Mouse (Mus musculus): ENCODE results near the gene B4galt2.

Gene B4galt2

DNA sequence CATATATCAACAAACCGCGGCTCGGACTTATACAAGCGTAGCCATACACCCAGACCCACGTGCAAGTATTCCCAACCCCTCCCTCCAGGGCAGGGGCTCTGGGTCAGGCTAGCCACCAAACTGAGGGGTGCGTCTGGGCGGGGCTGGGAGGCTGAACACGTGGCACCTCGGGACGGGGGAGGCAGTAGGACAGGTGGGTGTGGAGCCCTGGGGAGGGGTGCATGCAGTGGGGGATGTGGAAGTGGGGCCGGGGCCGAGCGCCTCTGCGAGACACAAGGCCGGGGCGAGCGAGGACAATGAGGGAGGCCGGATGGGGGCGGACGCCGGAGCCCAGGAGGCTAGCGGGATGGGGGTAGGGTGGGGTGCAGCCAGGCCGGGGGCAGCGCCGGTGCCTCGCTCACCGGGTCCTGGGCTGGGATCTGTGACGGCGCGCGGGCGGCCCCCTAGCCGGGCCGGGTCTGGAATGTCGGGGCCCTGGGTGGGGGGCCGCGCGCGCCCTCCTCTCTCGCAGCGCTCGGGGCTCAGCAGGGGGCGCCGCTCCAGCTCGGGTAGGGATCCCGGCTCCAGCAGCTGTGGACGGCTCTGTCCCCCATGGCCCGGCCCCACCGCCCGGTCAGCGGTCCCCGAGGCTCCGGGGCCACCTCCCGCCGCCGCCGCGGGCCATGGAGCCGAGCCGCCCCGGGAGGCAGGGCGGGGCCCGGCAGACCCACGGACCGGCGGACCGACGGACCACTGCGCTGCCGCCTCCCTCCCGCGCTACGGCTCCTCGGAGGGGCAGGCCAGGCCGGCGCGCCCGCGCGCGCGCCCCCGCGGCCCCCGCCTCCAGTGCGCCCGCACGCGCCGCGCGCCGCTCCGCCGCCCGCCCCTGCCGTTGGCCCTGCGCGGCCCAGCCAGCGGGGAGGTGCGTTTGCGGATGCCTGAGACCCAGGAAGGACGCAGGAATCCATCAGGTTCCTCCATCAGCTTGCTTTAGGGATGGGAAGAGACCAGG, at the start of gene B4galt2:
Gene B4galt2, minus strand, starts transcription at position 787 of the 991 bp plus-strand sequence.
- peak; percentile 85 for DNase-seq (ENCODE audit: low read depth)

DNA sequence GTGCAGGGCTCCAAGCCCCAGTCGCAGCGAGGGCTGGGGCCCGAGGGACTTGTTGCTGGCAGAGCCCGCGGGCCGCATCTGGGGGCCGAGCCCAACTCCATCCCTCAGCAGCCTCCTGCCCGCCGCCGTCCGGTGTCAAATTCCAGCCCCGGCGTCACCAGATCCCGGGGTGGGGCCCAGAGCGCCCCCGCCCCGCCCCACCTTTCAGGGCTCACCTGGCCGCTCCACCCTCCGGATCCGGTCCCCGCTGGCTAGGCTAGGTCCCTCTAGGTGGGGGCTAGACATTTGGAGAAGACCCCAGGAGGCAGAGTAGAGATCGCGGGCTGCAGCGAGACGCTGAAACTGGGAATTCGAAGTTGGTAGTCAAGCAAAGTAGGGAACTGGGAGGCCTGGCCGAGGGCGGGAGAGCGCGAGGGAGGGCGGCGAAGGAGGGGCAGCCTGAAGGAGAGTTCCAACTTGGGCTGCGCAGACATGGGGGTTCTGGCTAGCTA, 46.1 kb upstream of the B4galt2 start, which contains the start of gene Artn:
Gene Artn, minus strand, starts transcription at position 373 of the 491 bp plus-strand sequence.
- no peak for DNase-seq (ENCODE audit: low read depth)

DNA sequence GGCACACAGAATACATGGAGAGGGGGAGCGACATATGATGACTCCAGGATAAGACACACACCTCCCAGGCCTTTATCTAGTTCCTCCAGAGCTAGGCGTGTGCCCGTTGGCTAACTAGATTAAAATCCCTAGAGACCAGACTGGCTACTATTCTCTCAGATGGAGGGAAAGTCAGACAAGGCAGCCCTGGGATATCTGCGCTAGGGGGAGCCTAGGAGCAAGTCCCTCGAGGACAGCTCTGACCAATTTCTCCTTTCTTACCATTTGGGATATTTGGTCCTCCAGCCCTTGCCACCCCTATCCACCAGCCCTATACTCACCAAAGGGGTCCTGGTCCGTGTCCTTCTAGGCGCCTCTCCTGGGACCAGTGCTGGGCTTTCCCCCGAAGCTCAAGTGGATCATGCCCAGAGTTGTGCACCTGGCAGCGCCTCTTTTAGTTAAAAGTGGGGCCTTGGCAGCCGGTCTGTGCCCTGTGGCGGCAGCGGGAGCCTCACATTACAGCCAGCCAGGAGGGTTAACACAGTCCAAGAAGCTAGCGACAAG, 45.5 kb upstream of the B4galt2 start:
- peak; percentile 81 for DNase-seq (ENCODE audit: low read depth)

DNA sequence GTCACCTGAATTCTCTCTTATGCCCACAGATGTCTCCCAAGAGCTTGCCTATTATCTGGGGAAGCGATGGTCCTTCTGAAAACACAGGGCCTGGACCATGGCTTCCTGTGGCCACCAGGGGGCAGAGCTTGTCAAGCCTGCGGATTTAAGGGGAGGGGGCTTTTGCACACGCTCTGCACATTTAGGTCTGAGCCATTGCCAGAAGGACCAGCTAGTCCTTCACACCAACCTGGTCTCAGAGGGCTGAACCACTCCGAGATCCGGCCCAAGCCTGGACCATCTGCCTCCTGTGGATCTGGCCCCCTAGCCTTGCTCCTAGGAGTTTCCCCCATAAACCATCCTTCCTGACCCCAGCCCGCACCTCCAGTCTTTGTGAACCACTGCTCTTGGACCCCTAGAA, 44.9 kb upstream of the B4galt2 start:
- peak; percentile 55 for DNase-seq (ENCODE audit: low read depth)

DNA sequence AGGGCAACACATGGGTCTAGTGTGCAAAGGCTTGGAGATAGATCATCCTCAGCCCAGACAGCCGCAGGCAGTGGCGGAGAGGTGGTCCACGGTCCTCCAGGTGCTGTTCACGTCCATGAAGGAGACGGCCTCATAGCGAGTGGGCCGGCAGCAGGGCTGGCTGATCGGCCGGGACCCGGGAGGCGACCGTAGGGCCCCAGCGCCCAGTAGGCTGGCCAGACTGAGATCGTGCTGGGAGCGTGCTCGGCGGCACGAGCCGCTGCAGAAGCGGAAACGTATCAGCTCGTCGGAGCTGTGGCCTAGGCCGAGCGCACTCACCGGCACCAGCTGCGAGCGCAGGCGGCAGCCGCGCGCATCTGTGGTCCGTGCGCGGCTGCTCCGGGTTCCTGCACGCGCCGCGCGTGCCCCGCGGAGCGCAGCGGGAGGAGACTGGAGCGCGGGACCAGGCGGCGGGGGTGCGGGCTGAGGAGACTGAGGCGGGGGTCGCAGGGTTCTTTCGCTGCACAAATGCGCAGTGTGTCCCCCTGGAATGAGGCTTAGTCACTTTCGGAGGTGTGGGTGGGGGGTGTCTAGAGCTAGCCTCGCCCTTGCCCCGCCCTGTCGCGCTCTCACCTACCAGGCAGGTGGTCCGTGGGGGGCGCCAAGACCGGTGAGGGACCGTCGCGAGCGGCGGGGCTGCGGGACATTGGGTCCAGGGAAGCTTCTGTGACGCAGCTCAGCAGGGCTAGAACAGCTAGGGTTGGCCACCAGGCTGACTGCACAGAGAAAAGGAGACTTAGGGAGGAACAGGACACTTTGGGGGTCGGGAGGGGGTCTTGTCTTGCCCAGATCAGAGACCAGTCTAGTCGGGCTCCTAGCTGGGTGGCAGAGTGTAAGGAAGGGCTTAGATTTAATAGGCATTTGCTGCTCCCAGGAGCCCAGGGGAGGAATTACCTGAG, 43.5 kb upstream of the B4galt2 start:
- no peak for DNase-seq (ENCODE audit: low read depth)

DNA sequence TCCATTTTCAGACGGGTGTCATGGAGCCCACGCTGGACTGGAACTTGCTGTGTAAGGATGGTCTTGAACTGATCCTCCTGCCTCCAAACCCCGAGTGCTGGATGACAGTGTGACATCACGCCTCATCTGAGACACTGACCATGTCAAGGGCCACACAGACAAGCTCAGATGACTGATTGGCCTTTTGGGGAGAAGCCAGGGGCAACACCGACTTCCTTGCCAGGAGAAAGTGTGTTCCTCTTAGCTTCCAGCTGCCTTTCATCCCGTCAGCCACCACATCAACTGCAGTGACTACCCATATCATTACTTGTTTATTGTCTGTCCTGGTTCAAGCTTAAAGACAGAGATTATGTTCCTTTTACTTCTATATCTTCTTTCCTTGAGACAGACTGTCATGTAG, 41.6 kb upstream of the B4galt2 start:
- no peak for DNase-seq (ENCODE audit: low read depth)

DNA sequence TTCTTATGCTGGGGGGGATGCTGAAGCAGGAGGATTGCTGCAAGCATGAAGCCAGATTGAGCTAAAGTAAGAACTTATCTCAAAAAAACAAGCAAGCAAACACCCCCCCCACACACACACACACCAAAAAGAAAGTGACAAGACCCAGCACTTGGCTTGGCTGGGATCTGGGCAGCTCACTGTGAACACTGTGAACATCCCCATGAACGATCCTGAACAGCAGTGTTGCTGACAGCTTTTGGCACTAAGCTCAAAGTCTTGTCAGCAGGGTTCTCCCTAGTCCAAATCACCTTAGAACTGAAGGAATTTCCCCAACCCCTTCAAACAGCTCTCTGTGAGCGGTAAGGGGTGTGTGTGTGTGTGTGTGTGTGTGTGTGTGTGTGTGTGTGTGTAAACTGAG, 40.2 kb upstream of the B4galt2 start:
- peak; percentile 46 for DNase-seq (ENCODE audit: low read depth)

DNA sequence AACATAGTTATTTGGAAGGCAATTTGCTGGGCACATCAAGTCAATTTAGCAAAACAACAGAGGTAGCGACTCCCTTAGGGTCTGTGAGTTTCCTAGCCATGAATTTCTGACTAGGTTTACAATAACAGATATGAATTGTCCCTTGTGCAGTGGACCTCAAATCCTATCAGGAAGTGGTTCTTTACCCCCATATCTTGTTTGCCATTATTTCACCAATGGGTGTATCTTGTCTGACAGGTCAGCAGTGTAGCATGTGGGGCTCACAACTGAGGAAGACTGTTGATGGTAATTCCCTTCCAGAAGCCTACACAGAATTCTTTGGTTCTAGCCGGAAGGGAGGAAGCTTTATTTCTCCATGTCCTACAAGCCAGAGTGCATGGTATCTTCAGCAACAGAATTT, 38.1 kb upstream of the B4galt2 start:
- no peak for DNase-seq (ENCODE audit: low read depth)

DNA sequence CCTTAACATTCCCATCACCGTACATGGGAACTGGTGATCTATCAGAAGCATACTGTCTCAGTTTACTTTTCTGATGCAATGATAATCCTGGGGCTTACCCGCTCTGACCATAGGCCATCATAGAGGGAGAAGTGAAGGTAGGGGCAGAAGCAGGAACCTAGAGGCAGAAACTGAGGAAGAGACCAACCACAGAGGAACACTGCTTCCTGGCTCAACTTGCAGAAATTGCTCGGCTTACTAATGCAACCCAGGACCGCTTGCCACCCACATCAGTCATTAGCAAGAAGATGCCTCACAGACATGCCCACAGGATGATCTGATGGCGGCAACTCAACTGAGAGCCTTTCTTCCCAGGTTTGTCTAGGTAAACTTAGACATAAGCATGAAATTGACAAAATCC, 35.5 kb upstream of the B4galt2 start:
- DNase-seq (ENCODE audit: low read depth), result no peak

DNA sequence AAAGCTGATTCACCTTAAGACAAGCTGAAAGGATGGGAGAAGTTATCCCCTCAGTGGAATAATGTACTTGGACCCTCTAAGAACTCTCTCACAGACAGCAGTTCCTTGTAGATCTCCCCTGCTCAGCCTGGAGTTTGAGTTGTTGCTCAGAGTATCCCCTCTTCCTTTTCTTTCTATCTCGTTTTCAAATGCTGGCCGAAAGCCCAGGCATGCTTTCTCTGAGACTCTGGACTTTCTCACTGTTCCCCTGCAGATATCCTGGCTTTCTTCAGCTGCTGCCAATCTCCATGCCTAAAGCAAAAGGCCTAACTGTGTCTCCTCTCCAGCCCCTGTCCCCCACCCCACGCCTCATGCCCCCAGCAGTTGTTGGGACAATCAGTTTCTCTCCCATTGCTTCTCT, 35.0 kb upstream of the B4galt2 start:
- DNase-seq (ENCODE audit: low read depth), result peak; percentile 66

DNA sequence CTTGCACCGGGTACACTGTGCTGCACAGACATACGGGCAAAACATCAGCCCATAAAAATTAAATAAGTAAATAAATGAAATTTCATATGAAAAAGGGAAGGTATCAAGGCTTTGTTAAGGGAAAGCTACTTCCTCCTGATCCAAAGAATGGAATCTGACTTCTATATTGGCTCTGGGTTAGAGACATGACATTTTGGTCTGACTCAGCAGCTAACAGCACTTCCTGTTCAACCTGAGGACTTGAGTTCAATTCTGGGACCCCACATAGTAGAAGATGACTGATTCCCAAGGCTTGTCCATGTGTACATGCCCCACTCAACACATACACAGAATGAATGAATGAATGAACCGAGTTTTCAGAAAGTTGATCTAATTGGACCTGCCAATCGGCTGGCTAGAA, 34.6 kb upstream of the B4galt2 start:
- no peak for DNase-seq (ENCODE audit: low read depth)

DNA sequence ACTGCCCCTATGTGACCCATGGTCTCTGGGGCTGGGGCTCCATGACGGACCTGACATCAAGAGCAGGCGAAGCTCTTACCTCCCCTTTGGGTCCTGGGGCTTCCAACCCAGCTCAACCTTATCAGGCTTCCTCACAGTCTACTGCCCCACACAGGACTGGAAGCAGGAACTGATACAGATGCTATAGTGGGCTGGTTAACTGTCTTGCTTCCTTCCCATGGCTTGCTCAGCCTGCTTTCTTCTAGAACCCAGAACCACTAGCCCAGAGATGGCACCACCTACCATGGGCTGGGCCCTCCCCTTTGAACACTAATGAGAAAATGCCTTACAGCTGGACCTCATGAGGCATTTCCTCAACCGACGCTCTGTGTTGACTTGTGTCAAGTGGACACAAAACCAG, 34.1 kb upstream of the B4galt2 start:
- DNase-seq (ENCODE audit: low read depth), result no peak

DNA sequence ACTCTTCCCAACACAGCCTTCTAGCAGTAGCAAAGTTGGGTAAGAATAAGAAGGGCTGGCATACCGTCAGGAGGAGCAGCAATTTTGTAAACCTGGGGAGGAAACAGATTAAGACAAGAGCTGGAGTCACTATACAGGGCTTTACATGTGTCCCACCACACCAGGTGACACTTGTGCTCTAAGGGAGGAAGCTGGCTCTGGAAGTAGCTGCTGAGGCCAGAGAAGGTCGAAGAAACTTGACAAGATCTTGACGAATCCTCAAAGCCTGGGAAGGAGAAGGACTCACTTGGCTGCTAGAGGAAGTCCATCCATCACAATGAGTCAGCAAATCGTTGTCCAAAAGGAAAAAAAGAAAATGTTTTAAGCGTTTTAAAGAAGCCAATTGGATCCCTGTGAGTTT, 33.1 kb upstream of the B4galt2 start:
- peak; percentile 52 for DNase-seq (ENCODE audit: low read depth)

DNA sequence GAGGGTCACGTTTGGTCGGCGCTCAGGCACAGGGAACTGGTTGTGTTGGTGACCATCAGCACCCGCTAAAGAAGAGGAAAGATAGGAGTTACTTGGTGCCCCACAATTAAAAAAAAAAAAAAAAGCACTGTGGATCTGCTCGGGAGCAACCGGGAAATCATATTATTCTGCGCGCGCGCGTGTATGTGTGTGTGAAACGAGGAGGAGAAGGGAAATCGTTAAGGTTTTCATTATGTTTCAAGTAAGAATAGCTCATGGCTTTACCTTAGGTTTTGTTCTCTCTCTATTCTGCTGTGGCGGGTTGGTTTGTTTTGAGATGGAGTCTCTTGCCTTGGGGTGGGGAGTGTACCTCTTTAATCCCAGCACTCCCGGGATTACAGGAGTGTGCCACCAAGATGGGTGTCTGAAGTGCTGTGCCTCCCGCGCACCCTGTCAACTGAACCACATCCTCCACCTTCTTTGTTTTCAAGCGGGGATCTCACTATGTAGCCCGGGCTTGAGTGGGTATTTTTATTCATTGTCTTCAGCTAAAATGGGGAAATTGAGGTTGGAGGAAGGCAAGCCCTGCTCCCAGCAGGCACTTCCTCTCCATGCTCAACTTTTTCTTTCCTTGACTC, 32.3 kb upstream of the B4galt2 start:
- no peak for DNase-seq (ENCODE audit: low read depth)

DNA sequence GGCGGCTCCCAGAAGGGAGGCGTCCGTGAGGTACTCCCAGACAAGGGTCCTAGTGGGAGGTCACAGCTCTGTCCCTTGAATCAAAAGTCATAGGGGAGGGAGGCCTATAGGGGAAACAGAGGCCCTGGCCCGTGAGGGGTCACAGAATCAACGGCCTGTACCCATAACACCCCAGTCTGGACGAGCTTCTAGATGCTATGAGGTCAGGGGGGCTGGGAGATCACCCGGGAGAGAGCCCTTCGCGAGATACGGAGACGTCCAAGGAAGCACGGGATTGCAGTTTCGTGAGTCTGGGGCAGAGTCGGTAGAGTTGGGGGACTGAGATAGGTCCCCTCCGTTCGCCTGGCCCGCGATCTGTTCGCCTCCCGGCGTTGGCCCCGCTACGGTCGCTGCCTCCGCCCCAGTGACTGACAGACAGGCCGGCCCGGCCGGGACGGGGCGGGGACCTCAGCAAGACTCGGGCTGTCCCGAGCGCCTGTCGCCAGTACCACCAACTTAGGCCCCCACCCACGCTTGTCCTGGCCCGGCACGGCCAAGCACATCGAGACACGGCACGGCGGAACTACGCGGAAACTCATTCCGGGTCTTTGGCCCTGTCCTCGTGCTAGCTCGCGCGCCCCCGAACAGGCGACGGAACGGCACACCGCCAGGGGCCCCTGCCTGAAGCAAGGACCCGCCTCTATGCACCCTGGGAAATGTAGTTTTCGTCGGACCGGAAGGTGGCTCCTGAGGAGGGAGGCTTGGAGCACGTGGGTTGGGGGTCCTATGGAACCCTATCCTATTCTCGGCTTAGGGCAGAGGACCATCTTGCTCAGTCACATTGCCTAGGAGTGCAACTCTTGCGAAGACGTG, 31.5 kb upstream of the B4galt2 start, which contains the start of gene Ipo13:
Gene Ipo13, minus strand, starts transcription at position 409 of the 852 bp plus-strand sequence.
- DNase-seq (ENCODE audit: low read depth), result peak; percentile 95

DNA sequence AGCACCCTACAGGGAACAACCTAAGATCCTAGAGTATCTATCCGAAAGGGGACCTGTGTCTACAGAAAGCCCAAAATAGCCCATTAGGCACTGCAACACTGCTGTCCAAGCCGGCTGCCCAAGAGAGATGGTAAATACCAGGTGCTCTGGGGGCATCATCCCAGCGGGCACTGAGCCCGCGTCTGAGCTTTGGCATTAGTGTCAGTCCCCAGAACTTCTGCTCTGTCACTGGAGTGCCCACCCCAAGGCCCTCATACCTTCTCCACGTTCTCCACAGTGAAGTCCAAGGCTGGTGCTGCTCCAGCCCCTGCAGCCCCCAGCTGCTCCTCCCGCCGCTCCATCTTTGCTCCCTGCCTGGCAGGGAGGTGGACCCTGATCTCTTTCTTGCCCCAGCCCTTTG, 30.7 kb upstream of the B4galt2 start:
- no peak for DNase-seq (ENCODE audit: low read depth)

DNA sequence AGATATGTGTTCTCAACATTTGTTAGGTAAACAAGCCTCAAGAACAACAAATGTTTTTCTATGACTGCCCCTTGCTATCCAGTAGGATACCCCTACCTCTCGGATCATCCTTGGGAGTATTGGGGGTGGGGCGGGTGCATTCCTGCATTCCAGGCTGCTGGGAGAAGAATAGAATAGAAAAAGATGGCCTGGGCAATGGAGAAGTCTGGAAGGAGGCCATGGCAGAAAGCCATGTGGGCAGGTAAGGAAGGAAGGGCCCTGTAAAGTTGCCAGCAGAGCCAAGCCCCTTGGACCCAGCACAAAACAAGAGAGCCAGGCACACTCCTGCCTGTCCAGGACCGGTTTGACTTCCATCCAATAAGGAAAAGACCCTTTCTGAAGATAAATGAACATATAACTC, 30.1 kb upstream of the B4galt2 start:
- DNase-seq (ENCODE audit: low read depth), result peak; percentile 65

DNA sequence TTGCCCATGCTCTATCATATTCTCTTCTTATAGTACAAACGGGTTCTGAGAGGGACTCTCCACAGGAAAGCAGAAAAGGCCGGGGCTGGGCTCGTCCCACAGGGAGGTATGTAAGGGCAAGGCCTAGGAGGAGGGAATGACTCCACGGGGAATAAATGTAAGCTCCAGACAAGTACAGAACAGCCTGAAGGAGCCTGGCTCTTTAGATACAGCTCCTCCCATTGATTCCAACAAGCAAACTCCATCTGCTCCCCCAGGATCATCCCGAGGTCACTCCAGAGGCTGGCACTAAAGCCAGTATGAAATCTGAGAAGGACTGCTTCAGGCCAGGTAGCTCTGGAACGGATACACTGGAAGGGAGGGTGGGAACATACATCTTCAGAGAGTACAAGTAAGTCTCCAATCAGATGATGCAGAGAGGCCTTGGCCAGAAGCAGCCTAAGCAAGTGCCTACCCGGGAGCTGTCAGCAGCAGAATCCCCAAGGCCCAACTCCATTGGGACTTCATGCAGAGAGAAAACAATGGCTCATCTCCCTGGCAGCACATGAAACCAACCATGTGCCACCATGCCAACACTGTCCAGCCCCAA, 29.5 kb upstream of the B4galt2 start:
- DNase-seq (ENCODE audit: low read depth), result peak; percentile 59

DNA sequence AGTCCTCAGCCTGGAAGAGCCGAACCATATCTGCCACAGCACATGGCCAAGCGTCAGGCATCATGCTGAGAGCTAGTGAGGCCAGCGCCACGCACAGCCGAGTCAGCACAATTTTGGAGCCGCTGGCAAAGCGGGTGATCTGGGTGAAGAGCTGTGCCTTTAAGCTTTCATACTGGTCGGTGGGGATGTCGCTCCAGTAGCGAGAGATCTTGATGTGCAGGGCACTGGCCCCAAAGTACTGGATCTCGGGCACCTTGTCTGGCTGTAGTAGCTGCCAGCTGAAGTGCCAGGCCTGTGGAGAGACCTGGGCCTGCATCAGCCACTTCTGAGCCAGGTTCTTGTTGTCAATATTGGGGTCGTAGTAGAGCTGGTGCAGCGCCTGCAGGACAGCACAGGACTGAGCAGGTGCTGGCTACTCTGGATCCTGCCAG, 28.9 kb upstream of the B4galt2 start:
- no peak for DNase-seq (ENCODE audit: low read depth)

DNA sequence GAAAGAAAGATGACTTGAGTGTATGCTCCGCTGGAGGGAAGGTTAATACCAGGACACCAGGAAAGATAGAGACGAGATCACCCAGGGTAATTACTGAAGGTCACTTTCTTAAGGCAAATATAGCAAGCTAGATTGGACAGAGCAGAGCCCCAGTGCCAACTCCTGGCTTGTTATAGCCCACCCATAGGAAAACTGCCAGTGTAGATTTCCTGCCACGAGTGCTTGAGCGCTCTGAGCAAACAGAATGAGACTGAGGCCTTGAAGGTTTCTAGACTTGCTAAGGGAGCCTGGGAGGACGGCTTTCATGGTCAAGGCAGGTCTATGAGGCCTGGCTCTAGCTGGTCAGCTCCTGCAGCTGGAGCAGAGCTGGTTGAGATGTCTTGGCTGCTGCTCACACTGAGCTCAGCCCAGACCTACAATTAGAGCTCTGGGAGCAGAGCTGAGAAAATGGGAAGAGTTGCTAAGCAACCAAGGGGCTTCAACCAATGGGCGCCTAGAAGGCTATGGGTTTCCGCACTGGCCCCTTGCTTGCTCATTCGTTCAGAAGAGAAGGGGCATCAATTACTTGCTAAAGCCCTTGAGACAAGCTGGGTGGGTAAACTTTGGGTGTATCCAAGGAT, 25.7 kb upstream of the B4galt2 start:
- DNase-seq (ENCODE audit: low read depth), result no peak

Data from NIH3T3 (cell line).